Mouse (Mus musculus) left cerebral cortex, postnatal 25 days (tissue): Measurements from ENCODE around the gene Ttc32. TPM values are rescaled to one million over a fixed set of nuclear protein-coding genes. Genes with fewer than 3 reads are reported as not detected.

Experiments
- DNase-seq, 2 experiments: peaks; one replicate each; pipeline ENCODE4 v3.0.0; 2022; ENCODE audit warnings: low spot score in 2 of 2, mixed read lengths in 1 of 2
- intact Hi-C: fragments of 180-260 bp; cut with DNase I; formaldehyde crosslinking; loops from one replicate; pipeline ENCODE4 v1.15.1; 2025
- total RNA-seq, 2 experiments: library from RNA; stranded (reverse); gene quantifications; 2 replicates each; pipeline ENCODE4 v1.2.3; 2021

Ttc32 gene
- total RNA-seq, 2 experiments from 2014 or later = 3.2 to 5.2 TPM

DNA sequence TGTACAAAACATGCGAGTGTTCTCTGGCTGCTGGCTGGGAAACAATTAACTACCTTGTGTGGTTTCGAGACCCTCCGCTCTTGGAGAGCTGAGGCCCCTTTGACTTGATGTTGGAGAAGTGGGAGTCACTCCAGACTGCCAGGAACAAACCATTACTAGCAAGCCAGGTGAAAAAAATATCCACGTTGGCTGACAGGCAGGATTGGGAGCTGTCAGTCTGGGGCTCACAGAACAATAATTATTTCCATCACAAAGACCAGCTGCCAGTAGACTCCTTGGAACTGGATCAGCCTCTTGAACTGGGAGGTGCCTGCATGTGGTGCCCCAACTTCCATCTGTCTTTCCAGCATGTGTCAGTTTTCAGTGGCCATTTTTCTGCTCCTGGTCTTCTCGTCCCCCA, 12.5 kb downstream of the Ttc32 start:
- intact Hi-C loops = no loop called here
- no peak for DNase-seq

DNA sequence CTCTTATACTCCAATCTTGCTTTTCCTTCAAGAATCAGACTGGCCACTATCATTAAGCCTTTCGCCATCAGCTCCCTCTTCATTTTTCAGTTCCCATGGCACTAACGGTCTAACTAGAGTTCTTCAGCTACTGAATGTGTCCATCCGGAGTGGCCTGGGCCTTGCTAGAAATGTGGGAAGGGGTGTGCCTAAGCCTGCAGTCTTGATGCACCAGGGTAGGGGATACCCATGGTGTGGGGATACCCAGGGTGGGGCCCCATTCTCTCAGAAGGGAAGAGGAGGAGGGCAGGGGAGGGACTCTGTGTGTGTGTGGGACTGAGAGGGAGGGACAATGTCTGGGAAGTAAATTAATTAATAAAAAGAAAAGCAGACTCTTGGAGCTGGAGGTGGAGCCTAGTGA, 13.0 kb downstream of the Ttc32 start:
- DNase-seq = no peak
- intact Hi-C loops = no loop called here

DNA sequence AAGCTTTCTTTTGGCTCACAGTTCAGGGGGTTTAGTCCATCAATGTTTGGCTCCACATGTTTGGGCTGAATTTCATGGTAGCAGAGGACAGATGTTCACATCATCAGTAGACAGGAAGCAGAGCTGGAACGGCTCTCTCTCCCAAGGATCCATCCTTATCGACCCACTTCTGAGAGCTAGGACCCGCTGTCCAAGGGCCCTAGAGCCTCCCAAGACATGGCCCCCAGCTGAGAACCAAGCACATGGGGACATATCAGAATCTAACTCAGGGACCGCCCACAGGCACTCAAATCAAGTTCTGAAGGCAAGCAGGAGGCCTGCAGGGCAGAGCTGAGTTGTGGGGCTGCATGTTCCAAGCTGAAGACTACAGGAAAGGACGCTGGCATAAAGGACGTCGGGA, 14.9 kb downstream of the Ttc32 start:
- intact Hi-C loops = no loop called here
- DNase-seq = no peak

DNA sequence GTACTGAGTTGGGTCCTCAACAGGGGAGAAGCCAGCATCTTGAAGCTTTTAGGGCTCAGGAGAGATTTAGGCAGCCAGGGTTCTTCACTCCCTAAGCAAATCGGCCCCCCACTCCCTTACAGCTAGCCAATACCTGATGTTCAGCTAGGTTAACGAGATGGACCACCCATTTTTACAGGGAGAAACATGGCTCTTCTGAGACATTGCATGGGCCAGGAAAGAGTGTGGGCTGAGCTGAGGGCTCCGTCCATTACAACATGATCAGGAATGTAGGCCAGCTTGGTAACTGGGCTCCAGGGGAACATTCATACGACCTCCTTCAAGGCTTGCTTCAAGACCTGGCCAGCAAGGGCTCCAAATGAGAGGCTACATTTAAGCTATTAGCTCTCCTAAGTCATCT, 16.9 kb downstream of the Ttc32 start:
- intact Hi-C loops = no loop called here
- DNase-seq = no peak

DNA sequence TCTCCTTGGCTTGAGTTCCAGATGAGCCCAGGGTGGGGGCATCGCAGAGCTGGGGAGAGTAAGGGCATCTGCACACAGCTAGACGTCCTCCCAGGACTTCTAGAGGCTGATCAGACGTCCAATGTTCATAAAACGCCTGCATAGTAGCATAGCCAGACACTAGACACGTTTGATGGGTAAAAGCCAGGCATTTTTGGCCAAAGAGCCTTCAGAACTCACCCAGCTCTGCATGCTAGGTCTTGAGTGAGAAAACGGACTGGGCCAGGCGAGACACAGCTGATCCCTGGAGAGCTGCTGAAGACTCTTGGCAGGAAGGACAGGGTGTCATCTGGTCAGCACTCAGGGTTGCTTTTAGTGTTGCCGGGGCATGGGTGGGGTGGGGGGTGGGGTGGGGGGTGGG, 18.3 kb downstream of the Ttc32 start:
- DNase-seq = no peak

DNA sequence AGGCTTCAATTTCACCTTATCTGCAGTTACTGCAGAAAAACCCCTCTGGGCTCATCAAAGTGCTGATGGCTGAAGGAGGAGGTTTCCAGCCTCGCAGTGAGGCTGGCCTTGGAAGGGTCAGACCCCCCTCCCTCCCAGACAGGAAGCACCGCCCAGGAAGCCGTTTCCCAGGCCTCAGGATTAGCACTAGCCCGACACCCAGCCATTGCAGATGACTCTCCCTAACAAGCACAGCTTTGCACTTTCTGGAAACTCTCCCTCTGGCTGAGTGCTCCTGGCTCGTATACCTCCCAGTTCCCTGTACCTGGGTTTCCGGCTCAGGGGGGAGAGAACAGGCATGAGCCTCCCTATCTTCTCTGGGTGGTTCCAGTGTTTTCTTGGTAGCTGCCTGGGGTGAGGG, 21.0 kb downstream of the Ttc32 start:
- DNase-seq = no peak
- intact Hi-C loops = loop anchor here (5.0 kb wide), 1 partner anchor 521 kb away; the partner anchor contains the start of gene Osr1

More for the DNA sequence above, 18.3 kb downstream of the Ttc32 start:
- intact Hi-C loops = no loop called here

DNA sequence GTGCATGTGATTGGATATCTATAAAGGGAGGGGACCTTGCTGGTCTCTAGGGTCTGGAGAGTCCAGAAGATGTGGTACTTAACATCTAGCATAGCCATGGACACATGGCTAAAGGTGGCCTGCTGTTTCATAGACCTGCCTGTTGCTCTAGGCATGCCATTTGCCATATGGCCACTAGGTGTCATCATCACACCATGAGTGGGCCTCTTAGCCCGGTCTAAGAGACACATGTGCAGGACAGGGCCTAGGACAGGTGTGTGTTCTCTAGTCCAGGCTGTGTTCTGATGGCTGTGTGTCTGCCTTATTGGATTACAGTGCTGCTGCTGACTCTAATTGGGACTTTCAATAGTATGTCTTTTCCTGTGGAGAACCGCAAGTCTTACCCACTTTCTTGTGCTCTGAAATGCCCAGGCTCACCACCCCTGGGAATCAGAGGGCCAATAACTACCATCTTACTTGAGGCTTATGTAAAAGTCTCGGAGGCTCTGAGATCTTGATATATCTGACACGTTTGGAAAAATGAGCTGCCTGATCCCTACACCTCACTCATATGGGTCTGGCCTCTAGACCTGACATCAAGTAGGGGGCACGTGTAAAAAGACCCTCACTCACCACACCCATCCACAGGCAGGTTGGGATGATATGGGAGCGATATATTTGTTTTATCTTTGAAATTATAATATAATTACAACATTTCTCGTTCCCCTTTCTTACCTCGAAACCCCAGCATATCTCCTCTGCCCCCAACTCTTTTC, 22.5 kb downstream of the Ttc32 start:
- DNase-seq = peak; percentile 78 to 85
- intact Hi-C loops = loop anchor here (1.0 to 5.0 kb wide), 5 partner anchors 520 to 1537 kb away; partner anchors contain the start of gene Osr1

DNA sequence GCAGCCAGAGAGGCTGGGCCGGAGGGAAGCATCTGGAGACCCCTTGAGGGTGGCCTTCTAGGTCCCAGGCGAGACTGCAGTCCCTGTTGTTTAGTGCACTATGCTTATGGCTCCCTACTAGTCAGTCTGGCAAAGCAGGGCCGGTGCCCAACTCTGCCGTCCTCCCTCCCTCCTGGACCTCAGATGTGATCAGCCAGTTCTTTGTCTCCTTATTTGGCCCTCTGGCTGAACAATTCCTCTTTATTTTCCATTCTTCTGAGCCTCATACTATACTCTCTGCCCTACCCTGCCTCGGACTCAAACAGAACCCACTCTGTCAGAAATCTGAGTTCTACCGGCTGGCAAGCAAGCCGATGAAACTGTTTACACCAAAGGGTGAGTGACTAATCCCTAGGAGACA, 23.5 kb downstream of the Ttc32 start:
- intact Hi-C loops = loop anchor here (2.0 to 5.0 kb wide), 4 partner anchors 519 to 1535 kb away; partner anchors contain the start of gene Osr1
- DNase-seq = no peak

DNA sequence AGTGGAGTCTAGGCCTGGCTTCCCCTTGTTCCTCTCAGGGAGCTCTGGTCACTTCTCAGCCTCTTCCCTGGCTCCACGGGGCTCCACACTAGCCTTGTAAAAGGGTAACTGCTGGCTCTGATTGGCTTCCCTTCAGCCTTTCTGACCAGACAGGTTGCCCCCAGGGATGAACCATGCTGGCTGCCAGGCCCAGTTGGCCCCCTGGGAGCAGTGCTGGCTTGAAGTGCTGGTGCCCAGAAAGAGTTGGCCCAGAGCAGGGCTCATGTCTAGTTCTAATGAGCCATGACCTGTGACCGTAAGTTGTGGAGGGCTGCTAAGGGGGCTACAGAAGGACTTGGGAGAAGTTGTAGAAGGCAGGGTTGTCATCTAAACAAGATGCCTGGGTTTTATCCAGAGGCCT, 24.2 kb downstream of the Ttc32 start:
- DNase-seq = no peak
- intact Hi-C loops = loop anchor here (5.0 kb wide), 1 partner anchor 518 kb away; the partner anchor contains the start of gene Osr1

DNA sequence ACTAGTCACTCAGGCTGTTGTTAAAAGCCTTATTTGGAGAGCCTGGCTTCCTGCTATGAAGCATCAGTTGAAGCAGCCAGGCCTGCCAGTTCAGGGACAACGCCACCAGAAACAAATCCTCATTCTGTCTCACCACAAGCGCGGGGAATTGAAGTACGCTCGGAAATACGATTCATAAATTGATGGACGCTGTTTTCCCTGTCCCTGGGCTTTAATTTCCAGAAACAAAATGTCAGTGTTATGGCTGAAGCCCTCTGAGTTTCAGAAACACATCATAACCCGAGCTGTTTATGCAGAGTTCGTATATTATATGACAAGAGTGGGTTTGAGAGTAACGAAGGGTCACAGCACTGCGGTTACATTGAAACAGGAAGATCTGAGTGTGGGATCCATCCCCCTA, 25.5 kb downstream of the Ttc32 start:
- no peak for DNase-seq

DNA sequence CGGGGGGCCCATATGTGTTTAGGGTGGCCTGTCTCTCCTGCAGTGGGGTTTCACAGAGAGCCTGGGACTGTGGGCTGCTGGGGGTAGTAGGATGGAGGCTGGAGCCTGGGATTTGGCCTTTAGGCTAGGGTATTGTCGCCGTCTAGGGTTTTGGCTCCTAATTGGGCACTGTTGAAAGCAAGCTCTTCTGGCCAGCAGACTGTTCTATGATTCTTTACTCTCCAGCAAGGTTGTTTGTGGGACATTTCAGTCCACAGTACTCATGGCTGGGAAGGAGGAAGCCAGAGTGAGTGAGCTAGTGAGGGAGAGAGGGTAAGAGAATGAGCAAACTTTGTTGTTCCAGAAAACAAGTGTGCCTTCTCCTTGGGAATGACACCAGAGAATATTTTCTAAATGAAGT, 29.7 kb downstream of the Ttc32 start:
- intact Hi-C loops = no loop called here

More for the DNA sequence above, 25.5 kb downstream of the Ttc32 start:
- intact Hi-C loops = no loop called here

DNA sequence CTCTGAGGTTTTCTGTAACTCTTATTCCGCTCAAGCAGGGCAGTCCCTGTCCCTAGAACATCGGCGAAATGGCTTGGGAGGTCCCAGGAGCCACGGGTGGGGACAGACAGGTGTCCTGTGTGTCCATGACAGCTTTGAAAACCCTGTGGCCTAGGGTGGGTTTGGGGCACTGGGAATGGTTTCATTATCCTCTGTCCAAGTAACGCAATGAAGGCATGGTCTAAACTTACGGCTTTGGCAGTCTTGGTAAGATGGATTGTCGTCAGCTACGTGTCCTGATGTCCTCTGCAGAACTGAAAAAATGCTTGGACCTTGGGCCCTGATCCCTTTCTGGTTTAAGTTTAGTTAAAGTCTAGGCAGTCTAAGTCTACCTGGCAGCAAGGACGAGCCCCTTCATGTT, 30.2 kb downstream of the Ttc32 start:
- no peak for DNase-seq
- intact Hi-C loops = no loop called here

More for the DNA sequence above, 29.7 kb downstream of the Ttc32 start:
- no peak for DNase-seq

DNA sequence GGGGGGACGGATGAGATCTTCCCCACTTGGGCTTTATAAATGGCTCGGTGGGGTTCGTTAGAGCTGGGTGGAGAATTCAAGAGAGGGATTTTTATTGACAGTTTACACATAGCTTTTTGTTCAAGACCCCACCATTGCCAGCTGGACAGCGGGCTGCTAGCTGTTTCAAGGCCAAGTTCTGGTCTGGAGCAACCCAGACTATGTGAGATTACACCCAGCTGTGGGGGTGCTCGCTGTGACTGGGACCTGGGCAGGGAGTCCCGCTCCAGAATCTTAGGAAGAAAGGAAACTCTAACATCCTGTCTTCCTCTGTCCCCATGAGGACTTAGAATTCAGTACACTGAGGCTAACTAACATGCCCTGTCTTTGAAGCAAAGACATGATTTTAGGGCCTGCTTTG, 33.8 kb downstream of the Ttc32 start:
- no peak for DNase-seq
- intact Hi-C loops = no loop called here

DNA sequence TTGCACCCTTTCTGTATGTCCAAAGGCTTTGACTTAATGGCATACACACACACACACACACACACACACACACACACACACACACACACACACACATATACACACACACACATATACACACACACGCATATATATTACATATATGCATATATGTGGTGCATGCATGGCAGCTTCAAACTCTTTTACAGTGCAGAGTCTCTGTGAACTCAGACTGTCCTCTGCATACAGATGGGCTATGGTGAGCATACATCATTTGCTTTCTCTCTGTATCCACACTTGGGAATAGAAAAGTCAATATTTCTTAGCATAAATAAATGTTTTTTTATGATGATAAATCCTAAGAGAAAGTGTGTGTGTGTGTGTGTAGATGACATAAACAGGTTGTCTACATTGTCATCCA, 41.3 kb downstream of the Ttc32 start:
- intact Hi-C loops = no loop called here
- no peak for DNase-seq

DNA sequence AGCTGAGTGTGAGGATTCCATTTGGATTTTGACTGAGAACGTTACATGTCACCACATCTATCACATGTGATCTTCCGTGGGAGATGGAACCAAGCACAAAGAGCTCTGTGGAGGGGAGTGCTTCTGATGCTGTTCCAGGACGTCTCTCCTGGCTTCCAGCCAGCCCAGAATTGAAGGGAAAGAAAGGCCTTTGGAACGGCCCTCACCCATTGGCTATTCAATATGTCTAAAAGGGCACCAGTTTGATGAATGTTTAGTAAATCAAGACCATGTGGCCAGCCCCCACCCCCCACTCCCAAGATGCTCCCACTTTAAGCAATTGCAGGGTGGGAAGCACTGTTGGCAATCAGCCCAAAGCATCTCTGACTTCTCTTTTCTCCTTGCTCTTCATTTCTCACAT, 41.7 kb downstream of the Ttc32 start:
- intact Hi-C loops = no loop called here
- no peak for DNase-seq

DNA sequence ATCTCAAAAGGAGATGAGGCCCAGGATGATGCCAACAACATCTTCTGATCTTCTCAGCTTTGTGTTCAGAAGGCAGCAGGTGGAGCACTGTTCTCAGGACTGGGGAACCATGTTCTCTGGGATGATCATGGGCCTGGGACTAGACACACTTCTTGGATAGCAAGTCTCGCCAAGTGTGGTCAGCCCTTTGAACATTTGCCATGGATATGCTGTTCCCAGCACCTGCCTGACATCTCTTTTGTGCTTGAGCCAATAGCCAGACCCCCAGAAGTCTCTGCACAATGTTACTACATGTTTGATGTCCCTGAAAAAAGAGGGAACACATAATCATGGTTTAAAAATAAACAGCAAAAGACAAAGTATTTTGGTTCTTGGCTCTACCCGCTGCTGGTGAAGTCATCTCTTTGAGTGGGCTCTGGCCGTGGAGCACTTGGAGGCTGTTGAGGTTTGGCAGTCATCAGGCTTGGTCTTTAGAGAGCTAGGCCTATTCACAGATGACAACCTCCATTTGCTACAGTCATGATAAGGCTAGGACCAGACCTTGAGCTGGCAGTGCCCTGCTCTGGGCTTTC, 47.8 kb downstream of the Ttc32 start:
- peak in 1 of 2 experiments; percentile 21 for DNase-seq
- intact Hi-C loops = no loop called here

DNA sequence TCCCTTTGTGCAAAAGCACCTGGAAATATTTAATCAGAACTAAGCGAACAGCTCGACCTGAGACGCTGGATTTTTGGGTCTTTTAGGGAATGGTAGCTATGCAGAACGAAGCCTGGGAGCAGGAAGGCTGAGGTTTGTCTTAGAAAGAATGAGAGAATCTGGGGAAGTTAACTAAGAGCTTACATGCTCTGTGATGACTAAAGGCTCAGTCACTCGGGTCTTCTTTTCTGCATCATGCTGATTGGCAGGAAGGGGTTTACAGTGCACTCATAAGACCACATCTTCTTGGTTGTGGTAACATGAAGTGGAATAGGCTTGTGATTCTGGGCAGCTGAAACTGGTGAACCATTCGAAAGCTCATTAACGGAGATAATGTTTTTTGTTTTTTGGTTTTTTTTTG, 60.4 kb downstream of the Ttc32 start:
- DNase-seq = no peak
- intact Hi-C loops = no loop called here
